Mouse (Mus musculus): ENCODE data around the gene Ints1.

- no peak for TF ChIP-seq POLR2A (IDR thresholded peaks at IDR 0.05; ENCODE audit: low read depth, low read length)
- no peak for TF ChIP-seq CTCF (IDR thresholded peaks at IDR 0.05; ENCODE audit: extremely low read depth, insufficient read depth, insufficient read length, insufficient replicate concordance)
Observed at GRCm38 (mm10) chr5:139792966-139793337, 17.5 kb upstream of the Ints1 start.

Data from spleen, adult 2 months (tissue).